Comparison of ENCODE assay signal across 26 mouse cellular contexts in genomic region chr5:43805401-43805800, GRCm38 (mm10). TPM values are rescaled to one million over a fixed set of nuclear protein-coding genes. Genes with fewer than 3 reads are reported as not detected.
DNase-seq lines count a peak whose midpoint lies in the region; ATAC-seq and TF ChIP-seq lines count a peak whose summit lies in the region.
"Had no signal": no experiment of that assay in that cellular context is flagged by ENCODE, and none has a peak within 500 bp of the region (broad histone marks: within the 10 kb centered on the region; RNA-seq: fewer than 3 reads in every experiment).

No protein-coding gene starts in this region.

- H3K27ac ChIP-seq in cerebellum, adult 2 months (ENCODE audit: insufficient read depth, low read length): no peak overlapping the region
- no peak overlapping the region for H3K27ac ChIP-seq in hindbrain, embryonic 16.5 days (ENCODE audit: low read depth, low read length)
- H3K27ac ChIP-seq in hindbrain, embryonic 11.5 days (ENCODE audit: low read depth, low read length): no peak overlapping the region
- no peak overlapping the region for H3K27ac ChIP-seq in midbrain, postnatal 0 days (ENCODE audit: low read depth, low read length)
- no peak overlapping the region for H3K27ac ChIP-seq in midbrain, embryonic 10.5 days (replicated peaks)
- H3K27ac ChIP-seq: embryonic facial prominence, embryonic 12.5 days; forebrain, embryonic 12.5 days; forebrain, embryonic 15.5 days; heart, adult 2 months; heart, embryonic 10.5 days; hindbrain, embryonic 14.5 days; intestine, embryonic 15.5 days had no signal

- no peak overlapping the region for H3K4me3 ChIP-seq in cerebellum, adult 2 months (replicated peaks; ENCODE audit: insufficient read depth, low read depth, low read length)
- H3K4me3 ChIP-seq in hindbrain, embryonic 16.5 days (ENCODE audit: low read length): no peak overlapping the region
- no peak overlapping the region for H3K4me3 ChIP-seq in hindbrain, embryonic 11.5 days (ENCODE audit: low read depth, low read length)
- no peak overlapping the region for H3K4me3 ChIP-seq in midbrain, postnatal 0 days (ENCODE audit: low read depth, low read length)
- no peak overlapping the region for H3K4me3 ChIP-seq in midbrain, embryonic 10.5 days
- H3K4me3 ChIP-seq: embryonic facial prominence, embryonic 12.5 days; erythroblast, embryonic 14.5 days; forebrain, embryonic 12.5 days; forebrain, embryonic 15.5 days; heart, adult 2 months; heart, embryonic 10.5 days; intestine, embryonic 15.5 days had no signal

- no peak for TF ChIP-seq POLR2A in cerebellum, adult 2 months (IDR thresholded peaks at IDR 0.05; ENCODE audit: borderline replicate concordance, insufficient read depth, low read length)

- ATAC-seq in hindbrain, embryonic 16.5 days: peak; percentile 10; the same call in 1 of the 2 replicates
- no peak for ATAC-seq in hindbrain, embryonic 11.5 days (ENCODE audit: low FRiP score)
- ATAC-seq in midbrain, postnatal 0 days (ENCODE audit: low FRiP score): no peak
- ATAC-seq: forebrain, embryonic 15.5 days; intestine, embryonic 15.5 days; Patski had no signal

- no peak overlapping the region for H3K4me2 ChIP-seq in hindbrain, embryonic 16.5 days (ENCODE audit: low read length)
- H3K4me2 ChIP-seq in hindbrain, embryonic 11.5 days (replicated peaks; ENCODE audit: low read depth, low read length): no peak overlapping the region
- H3K4me2 ChIP-seq in midbrain, postnatal 0 days (ENCODE audit: low read depth, low read length, poor library complexity, severe bottlenecking): no peak overlapping the region
- H3K4me2 ChIP-seq: embryonic facial prominence, embryonic 12.5 days; forebrain, embryonic 12.5 days; forebrain, embryonic 15.5 days; hindbrain, embryonic 14.5 days; intestine, embryonic 15.5 days had no signal

- H3K9me3 ChIP-seq in hindbrain, embryonic 16.5 days (ENCODE audit: control insufficient read depth, low read length): no peaks in the 10 kb centered on the region
- no peaks in the 10 kb centered on the region for H3K9me3 ChIP-seq in hindbrain, embryonic 11.5 days (ENCODE audit: control insufficient read depth, low read length)
- H3K9me3 ChIP-seq in midbrain, postnatal 0 days (ENCODE audit: low read length): no peaks in the 10 kb centered on the region
- H3K9me3 ChIP-seq in midbrain, embryonic 10.5 days (replicated peaks): no peaks in the 10 kb centered on the region
- H3K9me3 ChIP-seq: embryonic facial prominence, embryonic 12.5 days; forebrain, embryonic 12.5 days; forebrain, embryonic 15.5 days; G1E; heart, embryonic 10.5 days; intestine, embryonic 15.5 days had no signal

- H3K4me1 ChIP-seq in cerebellum, adult 2 months (ENCODE audit: control insufficient read depth, insufficient read depth, low read length): no peaks in the 10 kb centered on the region
- peaks cover 4% of the 10 kb centered on the region for H3K4me1 ChIP-seq in hindbrain, embryonic 16.5 days (ENCODE audit: control insufficient read depth, insufficient read depth, low read depth, low read length)
- H3K4me1 ChIP-seq in hindbrain, embryonic 11.5 days (replicated peaks; ENCODE audit: control insufficient read depth, insufficient read depth, low read length): no peaks in the 10 kb centered on the region
- no peaks in the 10 kb centered on the region for H3K4me1 ChIP-seq in midbrain, postnatal 0 days (ENCODE audit: insufficient read depth, low read length)
- H3K4me1 ChIP-seq in midbrain, embryonic 10.5 days: peaks cover 11% of the 10 kb centered on the region; the same call in 1 of the 2 replicates
- H3K4me1 ChIP-seq: embryonic facial prominence, embryonic 12.5 days; forebrain, embryonic 12.5 days; heart, embryonic 10.5 days; intestine, embryonic 15.5 days had no signal

- no peaks in the 10 kb centered on the region for H3K27me3 ChIP-seq in cerebellum, adult 2 months (ENCODE audit: control insufficient read depth, insufficient read depth, low read length)
- H3K27me3 ChIP-seq in hindbrain, embryonic 16.5 days (replicated peaks; ENCODE audit: control insufficient read depth, insufficient read depth, low read length): no peaks in the 10 kb centered on the region
- no peaks in the 10 kb centered on the region for H3K27me3 ChIP-seq in hindbrain, embryonic 11.5 days (ENCODE audit: control insufficient read depth, insufficient read depth, low read length)
- H3K27me3 ChIP-seq in midbrain, postnatal 0 days (ENCODE audit: insufficient read depth, low read length): no peaks in the 10 kb centered on the region
- peaks cover 17% of the 10 kb centered on the region for H3K27me3 ChIP-seq in midbrain, embryonic 10.5 days (ENCODE audit: low read depth, poor library complexity, severe bottlenecking)
- H3K27me3 ChIP-seq: CH12.LX; embryonic facial prominence, embryonic 12.5 days; forebrain, embryonic 15.5 days; intestine, embryonic 15.5 days; Patski had no signal

- no peak for TF ChIP-seq CTCF in cerebellum, adult 2 months (IDR thresholded peaks at IDR 0.05; ENCODE audit: borderline replicate concordance, insufficient read depth, low read depth, low read length)
- no peak for TF ChIP-seq CTCF in midbrain, postnatal 0 days (IDR thresholded peaks at IDR 0.05)

- H3K36me3 ChIP-seq in hindbrain, embryonic 16.5 days (ENCODE audit: control insufficient read depth, insufficient read depth, low read length): no peaks in the 10 kb centered on the region
- H3K36me3 ChIP-seq in hindbrain, embryonic 11.5 days (ENCODE audit: control insufficient read depth, insufficient read depth, low read length): no peaks in the 10 kb centered on the region
- H3K36me3 ChIP-seq in midbrain, postnatal 0 days (ENCODE audit: insufficient read depth, low read length): no peaks in the 10 kb centered on the region
- no peaks in the 10 kb centered on the region for H3K36me3 ChIP-seq in midbrain, embryonic 10.5 days
- H3K36me3 ChIP-seq: embryonic facial prominence, embryonic 12.5 days; forebrain, embryonic 12.5 days; forebrain, embryonic 15.5 days; G1E; heart, embryonic 10.5 days; intestine, embryonic 15.5 days had no signal

- peak; percentile 10 to 21 for DNase-seq in cerebellum, postnatal 14 days
- no peak for DNase-seq in cerebellum, adult 2 months
- no peak for DNase-seq in hindbrain, embryonic 11.5 days (ENCODE audit: low spot score)
- DNase-seq in midbrain, postnatal 0 days (ENCODE audit: low spot score): peak; percentile 13
- DNase-seq in midbrain, embryonic 10.5 days (ENCODE audit: low spot score): no peak
- no peak for DNase-seq in kidney, postnatal 14 days
- DNase-seq: adrenal gland, adult 2 months; adrenal gland, postnatal 14 days; B cell, adult 2 months; cerebellum, adult 18-20 months; cerebellum, adult 9-11 months; gastrocnemius, postnatal 25 days; heart, adult 2 months; kidney, adult 11 months had no signal

- no peak overlapping the region for H3K9ac ChIP-seq in hindbrain, embryonic 16.5 days (ENCODE audit: low read depth, low read length)
- H3K9ac ChIP-seq in hindbrain, embryonic 11.5 days (ENCODE audit: low read depth, low read length): no peak overlapping the region
- no peak overlapping the region for H3K9ac ChIP-seq in midbrain, postnatal 0 days (replicated peaks; ENCODE audit: low read length, poor library complexity, severe bottlenecking)
- H3K9ac ChIP-seq: embryonic facial prominence, embryonic 12.5 days; forebrain, embryonic 12.5 days; forebrain, embryonic 15.5 days; hindbrain, embryonic 14.5 days; intestine, embryonic 15.5 days had no signal

- WGBS in cerebellum, adult 2 months: 32% methylated on average over 2 of the region's 2 CpGs
- 74% methylated on average over 2 of the region's 2 CpGs for WGBS in hindbrain, embryonic 16.5 days
- WGBS in hindbrain, embryonic 11.5 days: 92% methylated on average over 2 of the region's 2 CpGs
- WGBS in midbrain, postnatal 0 days: 81% methylated on average over 2 of the region's 2 CpGs
- 88% methylated on average over 2 of the region's 2 CpGs for WGBS in midbrain, embryonic 10.5 days

RNA-seq across cellular contexts. Expression of gene Bst1, which starts 13.3 kb away (rescaled TPM):
- 0.17 and 0.28 TPM in 2 replicates for polyA plus RNA-seq in cerebellum, adult 2 months (2012; rRNA removed)
- not detected in 2 replicates for polyA plus RNA-seq in hindbrain, embryonic 16.5 days (2015; fragmentation: Nextera tagmentation; extraction: Ambion mirVana)
- polyA plus RNA-seq in hindbrain, embryonic 11.5 days (2014; fragmentation: Nextera tagmentation; extraction: Ambion mirVana): not detected in 2 replicates
- 0.55 TPM in 1 of 2 replicates, not detected in the other for total RNA-seq in midbrain, postnatal 0 days (2014; rRNA removed)
- 0.16 and 0.21 TPM in 2 replicates for polyA plus RNA-seq in midbrain, postnatal 0 days (2015; fragmentation: Nextera tagmentation; extraction: Ambion mirVana)
- not detected in 2 replicates for polyA plus RNA-seq in midbrain, embryonic 10.5 days (2016; fragmentation: Nextera tagmentation; extraction: Ambion mirVana)
- total RNA-seq: gastrocnemius, adult 8-10 months had no signal
- polyA plus RNA-seq: erythroblast, embryonic 14.5 days; forebrain, embryonic 12.5 days; forebrain, embryonic 15.5 days; G1E; hindbrain, embryonic 14.5 days had no signal

RNA-seq across cellular contexts. Expression of gene Fbxl5, which starts 16.0 kb away (rescaled TPM):
- 74.3 and 78.5 TPM in 2 replicates for polyA plus RNA-seq in cerebellum, adult 2 months (2012; rRNA removed)
- polyA plus RNA-seq in hindbrain, embryonic 16.5 days (2015; fragmentation: Nextera tagmentation; extraction: Ambion mirVana): 79.3 and 82.2 TPM in 2 replicates
- polyA plus RNA-seq in hindbrain, embryonic 11.5 days (2014; fragmentation: Nextera tagmentation; extraction: Ambion mirVana): 66.3 and 71.4 TPM in 2 replicates
- 122 and 140 TPM in 2 replicates for total RNA-seq in midbrain, postnatal 0 days (2014; rRNA removed)
- polyA plus RNA-seq in midbrain, postnatal 0 days (2015; fragmentation: Nextera tagmentation; extraction: Ambion mirVana): 84.5 and 85.2 TPM in 2 replicates
- polyA plus RNA-seq in midbrain, embryonic 10.5 days (2016; fragmentation: Nextera tagmentation; extraction: Ambion mirVana): 57.4 and 62.4 TPM in 2 replicates

Comparison
In these comparisons a context has a peak if more than half of its experiments do, and no peak if none do; other contexts are left out.
1. DNase-seq: peak in cerebellum, postnatal 14 days (2 of 2) and midbrain, postnatal 0 days (single experiment); none in cerebellum, adult 2 months (0 of 2), hindbrain, embryonic 11.5 days (single experiment), midbrain, embryonic 10.5 days (single experiment) and kidney, postnatal 14 days (single experiment).